Mouse (Mus musculus) limb, embryonic 14.5 days (tissue): Measurements from ENCODE around the gene Ift43. TPM values are rescaled to one million over a fixed set of nuclear protein-coding genes. Genes with fewer than 3 reads are reported as not detected.

Source experiments
- ATAC-seq: fragments of 200-750 bp; cut with Nextera tagmentation; 2 replicates; pipeline ENCODE4 v1.8.0; 2017; ENCODE audit warnings: low read depth, moderate number of reproducible peaks, moderate TSS enrichment; ENCODE audit not compliant: low FRiP score
- DNase-seq: peaks from one replicate; pipeline ENCODE4 v3.0.0-alpha.2; 2015; ENCODE audit warnings: low spot score
- H3K27ac ChIP-seq: fragments of 300-500 bp; sonication (generic); replicated peaks from 2 replicates; pipeline ENCODE4 v1.5.1; 2014; ENCODE audit warnings: low read depth, mild to moderate bottlenecking, low read length, moderate library complexity, mixed read lengths
- H3K27me3 ChIP-seq: fragments of 300-500 bp; sonication (generic); 2 replicates; pipeline ENCODE4 v1.6.1; 2014; ENCODE audit warnings: low read length, mixed read lengths; ENCODE audit not compliant: control insufficient read depth, insufficient read depth
- H3K36me3 ChIP-seq: fragments of 300-500 bp; sonication (generic); 2 replicates; pipeline ENCODE4 v1.6.1; 2014; ENCODE audit warnings: mild to moderate bottlenecking, low read length, moderate library complexity, mixed read lengths; ENCODE audit not compliant: control insufficient read depth, insufficient read depth
- H3K4me1 ChIP-seq: fragments of 300-500 bp; sonication (generic); 2 replicates; pipeline ENCODE4 v1.6.1; 2014; ENCODE audit warnings: antibody characterized with exemption, low read length, mixed read lengths; ENCODE audit not compliant: control insufficient read depth, insufficient read depth
- H3K4me2 ChIP-seq: fragments of 300-500 bp; sonication (generic); replicated peaks from 2 replicates; pipeline ENCODE4 v1.6.1; 2014; ENCODE audit warnings: low read depth, mild to moderate bottlenecking, low read length, moderate library complexity; ENCODE audit not compliant: severe bottlenecking
- H3K4me3 ChIP-seq: fragments of 300-500 bp; sonication (generic); replicated peaks from 2 replicates; pipeline ENCODE4 v1.5.1; 2014; ENCODE audit warnings: low read length
- H3K9ac ChIP-seq: fragments of 300-500 bp; sonication (generic); 2 replicates; pipeline ENCODE4 v1.6.1; 2014; ENCODE audit warnings: mild to moderate bottlenecking, low read depth, low read length, moderate library complexity; ENCODE audit not compliant: severe bottlenecking
- H3K9me3 ChIP-seq: fragments of 300-500 bp; sonication (generic); 2 replicates; pipeline ENCODE4 v1.6.1; 2016; ENCODE audit warnings: low read length; ENCODE audit not compliant: control insufficient read depth
- POLR2A ChIP-seq: fragments of 200-500 bp; IDR thresholded peaks from 2 replicates; pipeline ENCODE4 v1.8.0; 2012; ENCODE audit warnings: inconsistent platforms, mild to moderate bottlenecking, moderate library complexity, borderline replicate concordance; ENCODE audit not compliant: insufficient read depth, insufficient read length; ENCODE audit errors: extremely low read depth
- WGBS: fragments of 180-500 bp; shearing (Covaris S2); extraction: QIAGEN DNeasy Blood & Tissue Kit; methylation state at CpG from one replicate; pipeline ENCODE4 v1.1.7; 2014; 5-methylcytosine and 5-hydroxymethylcytosine counted together
- polyA plus RNA-seq, 2 experiments: library from polyadenylated mRNA; depleted of rRNA in 1 of 2; stranded (reverse) in 1 of 2; unstranded in 1 of 2; fragments of >200 nt; fragmentation: Nextera tagmentation in 1 of 2; extraction: Ambion mirVana in 1 of 2; gene quantifications; 2 replicates each; pipeline versions ENCODE4 v1.2.1 to v1.2.3; 2012 to 2014

The Ift43 gene
- polyA plus RNA-seq, 2 experiments = 48.7 to 75.5 TPM

DNA sequence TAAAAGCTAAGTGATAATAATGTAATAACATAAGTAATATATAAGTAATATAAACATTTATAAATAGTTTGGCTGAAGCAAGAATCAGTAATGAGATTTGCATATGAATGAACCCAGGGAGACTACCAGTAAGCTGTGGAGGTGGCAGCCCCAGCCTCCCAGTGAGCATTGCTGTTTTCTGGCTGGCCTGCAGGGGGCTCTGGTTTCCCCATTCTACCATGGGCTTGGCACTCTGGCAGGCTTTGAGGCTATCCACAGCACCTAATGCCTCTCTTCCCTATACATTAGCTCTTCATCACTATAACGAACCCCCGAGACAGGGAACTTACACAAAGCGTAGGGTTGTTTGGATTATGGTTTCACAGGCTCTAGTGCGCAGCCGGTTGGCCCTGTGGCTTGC lies 105.8 kb downstream of the Ift43 start:
- H3K27ac ChIP-seq = no peak overlapping the region

DNA sequence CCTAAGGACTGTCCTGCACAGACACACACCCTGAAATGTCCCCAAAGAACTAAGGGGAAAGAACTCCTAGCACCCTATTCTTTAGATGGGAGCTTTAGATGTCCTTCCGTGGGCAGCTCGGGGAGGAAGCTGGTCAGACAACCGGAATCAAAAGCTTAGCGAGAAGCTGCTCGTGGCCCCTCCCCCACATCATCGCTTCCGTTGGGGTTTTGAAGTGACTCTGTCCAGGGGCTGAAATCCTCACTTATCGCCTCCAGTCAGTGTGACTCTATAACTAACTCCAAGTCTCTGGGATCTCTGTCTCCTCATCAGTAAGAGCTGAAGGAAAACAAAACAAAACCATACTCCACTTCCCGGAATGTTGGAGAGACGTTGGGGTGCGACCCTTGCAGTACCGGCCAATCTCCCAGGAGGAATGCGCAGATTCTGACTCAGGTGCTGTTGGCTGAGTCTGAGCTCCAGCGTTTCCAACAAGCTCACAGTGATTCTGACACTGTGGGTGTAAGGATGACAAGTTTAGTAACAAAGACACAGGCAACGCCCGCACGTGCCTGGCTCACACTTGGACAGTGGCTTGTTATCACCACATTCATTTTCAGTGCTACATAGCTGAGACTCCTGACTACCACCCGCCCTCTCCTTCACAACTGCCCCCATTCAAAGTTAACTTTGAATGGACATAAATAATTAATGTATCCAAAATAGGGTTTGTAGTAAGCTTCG lies 107.4 kb downstream of the Ift43 start:
- Histone ChIP-seq H3K4me2 (no peak overlapping the region), H3K36me3 (no peaks in the 10 kb centered on the region), H3K4me1 (no peaks in the 10 kb centered on the region; the same call in 1 of the 2 replicates), H3K9ac (no peak overlapping the region), H3K27ac (no peak overlapping the region), H3K9me3 (no peaks in the 10 kb centered on the region), H3K27me3 (no peaks in the 10 kb centered on the region), H3K4me3 (no peak overlapping the region)
- TF ChIP-seq POLR2A = no peak
- ATAC-seq (no peak), DNase-seq (no peak)
- WGBS = 20% methylated on average over 19 of the region's 19 CpGs

More for the DNA sequence above, 105.8 kb downstream of the Ift43 start:
- DNase-seq (no peak), ATAC-seq (no peak)
- 68% methylated on average over 5 of the region's 5 CpGs for WGBS
- H3K4me2 ChIP-seq = no peak overlapping the region
- no peaks in the 10 kb centered on the region for H3K27me3 ChIP-seq
- no peak overlapping the region for H3K9ac ChIP-seq
- H3K36me3 ChIP-seq = no peaks in the 10 kb centered on the region
- no peaks in the 10 kb centered on the region; the same call in 1 of the 2 replicates for H3K4me1 ChIP-seq
- TF ChIP-seq POLR2A = no peak
- H3K9me3 ChIP-seq = no peaks in the 10 kb centered on the region
- H3K4me3 ChIP-seq = no peak overlapping the region

GRCm38 (mm10) chr12:86192036-86192449 lies 109.7 kb downstream of the Ift43 start:
- WGBS = 18% methylated on average over 15 of the region's 15 CpGs
- H3K9ac ChIP-seq = no peak overlapping the region
- H3K27me3 ChIP-seq = no peaks in the 10 kb centered on the region
- no peaks in the 10 kb centered on the region for H3K9me3 ChIP-seq
- no peak for TF ChIP-seq POLR2A
- H3K4me2 ChIP-seq = no peak overlapping the region
- DNase-seq = no peak
- no peaks in the 10 kb centered on the region for H3K36me3 ChIP-seq
- no peak overlapping the region for H3K4me3 ChIP-seq
- H3K4me1 ChIP-seq = no peaks in the 10 kb centered on the region; the same call in 1 of the 2 replicates
- ATAC-seq = no peak
- no peak overlapping the region for H3K27ac ChIP-seq

GRCm38 (mm10) chr12:86196944-86197343 lies 114.6 kb downstream of the Ift43 start:
- Histone ChIP-seq H3K4me3 (no peak overlapping the region), H3K4me2 (no peak overlapping the region), H3K36me3 (no peaks in the 10 kb centered on the region), H3K27ac (no peak overlapping the region), H3K9ac (no peak overlapping the region), H3K27me3 (no peaks in the 10 kb centered on the region), H3K4me1 (no peaks in the 10 kb centered on the region; the same call in 1 of the 2 replicates), H3K9me3 (no peaks in the 10 kb centered on the region)
- no peak for TF ChIP-seq POLR2A
- DNase-seq (no peak), ATAC-seq (no peak)
- 93% methylated on average over 7 of the region's 7 CpGs for WGBS

DNA sequence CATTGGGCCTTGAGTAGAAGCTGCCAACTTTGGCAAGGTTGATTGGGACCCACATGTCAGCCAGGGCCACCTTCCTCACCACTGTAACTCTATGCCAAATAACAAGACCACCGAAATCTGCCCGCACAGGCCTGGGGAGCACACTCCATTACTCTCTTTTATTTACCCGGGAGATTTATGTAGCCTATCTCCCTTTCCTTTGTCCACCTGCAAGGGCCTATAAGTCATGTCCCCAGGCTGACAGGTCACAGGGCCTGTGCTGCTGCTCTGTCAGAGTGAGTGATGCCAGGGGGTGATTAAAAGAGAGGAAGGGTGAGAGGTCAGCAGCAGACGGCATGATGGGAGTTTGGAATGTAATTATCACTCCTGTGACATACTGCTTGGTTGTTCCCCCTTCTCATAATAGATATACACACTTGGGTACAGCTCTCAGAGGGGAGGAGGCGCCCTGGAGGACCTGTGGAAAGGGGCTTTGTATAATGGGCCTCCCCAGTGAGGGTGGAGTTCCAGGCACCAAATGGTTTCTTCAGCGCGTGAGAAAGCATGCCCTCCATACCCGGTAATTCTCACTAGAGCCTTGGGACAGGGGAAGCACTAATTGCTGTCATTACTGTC lies 121.2 kb downstream of the Ift43 start:
- 14% methylated on average over 8 of the region's 8 CpGs for WGBS
- no peak for ATAC-seq
- no peak for TF ChIP-seq POLR2A
- H3K4me3 ChIP-seq = no peak overlapping the region
- no peaks in the 10 kb centered on the region for H3K27me3 ChIP-seq
- H3K4me1 ChIP-seq = no peaks in the 10 kb centered on the region
- H3K27ac ChIP-seq = no peak overlapping the region
- H3K9me3 ChIP-seq = no peaks in the 10 kb centered on the region
- no peaks in the 10 kb centered on the region for H3K36me3 ChIP-seq
- H3K4me2 ChIP-seq = no peak overlapping the region
- no peak overlapping the region for H3K9ac ChIP-seq
- DNase-seq = no peak
